Comparison of ENCODE assay signal across 25 mouse cellular contexts in the genomic region with DNA sequence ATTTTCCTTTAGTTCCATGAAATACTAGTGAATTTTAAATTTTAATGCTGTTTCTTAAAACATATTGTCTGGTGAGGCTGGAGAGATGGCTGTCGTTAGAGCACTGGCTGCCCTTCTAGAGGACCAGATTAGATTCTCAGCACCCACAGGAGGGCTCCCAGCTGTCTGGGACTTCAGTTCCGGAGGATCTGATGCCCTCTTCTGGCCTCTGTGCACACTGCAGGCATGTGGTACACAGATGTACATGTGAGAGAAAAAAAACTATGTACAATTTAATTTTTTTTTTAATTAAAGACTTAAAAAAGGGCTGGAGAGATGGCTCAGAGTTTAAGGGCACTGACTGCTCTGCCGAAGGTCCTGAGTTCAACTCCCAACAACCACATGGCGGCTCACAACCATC. TPM values are rescaled to one million over a fixed set of nuclear protein-coding genes. Genes with fewer than 3 reads are reported as not detected.
DNase-seq lines count a peak whose midpoint lies in the region; ATAC-seq and TF ChIP-seq lines count a peak whose summit lies in the region.
"Had no signal": no experiment of that assay in that cellular context is flagged by ENCODE, and none has a peak within 500 bp of the region (broad histone marks: within the 10 kb centered on the region; RNA-seq: fewer than 3 reads in every experiment).

No protein-coding gene starts in this region.

- H3K27me3 ChIP-seq in heart, adult 2 months (ENCODE audit: control insufficient read depth, insufficient read depth, low read length): no peaks in the 10 kb centered on the region
- H3K27me3 ChIP-seq in liver, adult 2 months (ENCODE audit: control insufficient read depth, insufficient read depth, low read length): no peaks in the 10 kb centered on the region
- H3K27me3 ChIP-seq in liver, embryonic 12.5 days (replicated peaks): peaks cover 5% of the 10 kb centered on the region; the same call in 1 of the 2 replicates
- H3K27me3 ChIP-seq in ES-Bruce4 (ENCODE audit: control insufficient read depth, insufficient read depth, low read length, poor library complexity, severe bottlenecking): no peaks in the 10 kb centered on the region
- H3K27me3 ChIP-seq: embryonic facial prominence, embryonic 15.5 days; hindbrain, embryonic 13.5 days; liver, embryonic 13.5 days; neural tube, embryonic 13.5 days; stomach, embryonic 15.5 days had no signal

- H3K36me3 ChIP-seq in heart, adult 2 months (ENCODE audit: control insufficient read depth, insufficient read depth, low read length): no peaks in the 10 kb centered on the region
- H3K36me3 ChIP-seq in liver, adult 2 months (ENCODE audit: control insufficient read depth, insufficient read depth, low read length): no peaks in the 10 kb centered on the region
- no peaks in the 10 kb centered on the region for H3K36me3 ChIP-seq in liver, embryonic 12.5 days
- no peaks in the 10 kb centered on the region for H3K36me3 ChIP-seq in ES-Bruce4 (ENCODE audit: control insufficient read depth, insufficient read depth, low read length, poor library complexity, severe bottlenecking)
- H3K36me3 ChIP-seq: liver, embryonic 13.5 days had no signal

- H3K9ac ChIP-seq in heart, adult 2 months (ENCODE audit: low read depth, low read length): no peak overlapping the region
- H3K9ac ChIP-seq in liver, adult 2 months (ENCODE audit: low read depth, low read length): no peak overlapping the region
- H3K9ac ChIP-seq in liver, embryonic 12.5 days: no peak overlapping the region
- no peak overlapping the region for H3K9ac ChIP-seq in ES-Bruce4 (ENCODE audit: low read depth, poor library complexity, severe bottlenecking)
- H3K9ac ChIP-seq: embryonic facial prominence, embryonic 15.5 days; hindbrain, embryonic 13.5 days; liver, embryonic 13.5 days; neural tube, embryonic 13.5 days; stomach, embryonic 15.5 days had no signal

- H3K4me1 ChIP-seq in heart, adult 2 months (ENCODE audit: control insufficient read depth, insufficient read depth, low read length): no peaks in the 10 kb centered on the region
- no peaks in the 10 kb centered on the region for H3K4me1 ChIP-seq in liver, adult 2 months (ENCODE audit: control insufficient read depth, insufficient read depth, low read length)
- H3K4me1 ChIP-seq in liver, embryonic 12.5 days: no peaks in the 10 kb centered on the region
- H3K4me1 ChIP-seq in ES-Bruce4 (ENCODE audit: control insufficient read depth, insufficient read depth, low read length): no peaks in the 10 kb centered on the region
- H3K4me1 ChIP-seq: embryonic facial prominence, embryonic 15.5 days; forebrain, embryonic 10.5 days; limb, embryonic 10.5 days; liver, embryonic 13.5 days; megakaryocyte, embryonic 14.5 days; neural tube, embryonic 13.5 days; stomach, embryonic 15.5 days had no signal

- no peak for TF ChIP-seq POLR2A in heart, adult 2 months (IDR thresholded peaks at IDR 0.05; ENCODE audit: insufficient read depth, low read depth, low read length)
- TF ChIP-seq POLR2A in liver, adult 2 months (IDR thresholded peaks at IDR 0.05; ENCODE audit: extremely low read depth, insufficient read depth, low read length): no peak
- TF ChIP-seq POLR2A in ES-Bruce4 (IDR thresholded peaks at IDR 0.05; ENCODE audit: insufficient read depth, low read length): no peak

- intact Hi-C loops in heart, adult 2 months (cut with DNase I): no loop called here
- intact Hi-C loops in heart, postnatal 14 days (cut with DNase I): no loop called here

- H3K4me3 ChIP-seq in heart, adult 2 months: no peak overlapping the region
- H3K4me3 ChIP-seq in liver, adult 2 months (ENCODE audit: insufficient read depth, low read depth, low read length): no peak overlapping the region
- no peak overlapping the region for H3K4me3 ChIP-seq in liver, embryonic 12.5 days
- no peak overlapping the region for H3K4me3 ChIP-seq in ES-Bruce4 (ENCODE audit: low read depth, low read length)
- H3K4me3 ChIP-seq: embryonic facial prominence, embryonic 15.5 days; forebrain, embryonic 10.5 days; hindbrain, embryonic 13.5 days; limb, embryonic 10.5 days; liver, embryonic 13.5 days; megakaryocyte, embryonic 14.5 days; neural tube, embryonic 13.5 days; stomach, embryonic 15.5 days had no signal

- no peak for DNase-seq in heart, adult 2 months
- no peak for DNase-seq in heart, postnatal 14 days
- no peak for DNase-seq in liver, adult 2 months (ENCODE audit: extremely low read depth, low read depth, low spot score)
- DNase-seq in ZHBTc4 (ENCODE audit: low read depth, low spot score): peak; percentile 74
- no peak for DNase-seq in neural tube, embryonic 10.5 days (ENCODE audit: extremely low spot score, low spot score)
- DNase-seq: B cell, adult 2 months; cerebellum, adult 9-11 months; embryo, embryonic 11 days; gastrocnemius, postnatal 10 days; liver, embryonic 13.5 days; lung, postnatal 14 days; thymus, postnatal 25 days had no signal

- 87% methylated on average over 4 of the region's 4 CpGs for WGBS in heart, adult 2 months
- 90% methylated on average over 4 of the region's 4 CpGs for WGBS in liver, adult 2 months
- 76% methylated on average over 4 of the region's 4 CpGs for WGBS in liver, embryonic 12.5 days (ENCODE audit: insufficient replicate concordance)

- no peak for ATAC-seq in liver, embryonic 12.5 days

- H3K9me3 ChIP-seq in liver, embryonic 12.5 days (replicated peaks): no peaks in the 10 kb centered on the region; the same call in 1 of the 2 replicates
- no peaks in the 10 kb centered on the region for H3K9me3 ChIP-seq in ES-Bruce4 (replicated peaks; ENCODE audit: control insufficient read depth, insufficient read depth, low read length, poor library complexity, severe bottlenecking)
- H3K9me3 ChIP-seq: embryonic facial prominence, embryonic 15.5 days; hindbrain, embryonic 13.5 days; limb, embryonic 10.5 days; liver, embryonic 13.5 days; megakaryocyte, embryonic 14.5 days; neural tube, embryonic 13.5 days; stomach, embryonic 15.5 days had no signal

- H3K4me2 ChIP-seq in liver, embryonic 12.5 days: no peak overlapping the region
- H3K4me2 ChIP-seq: embryonic facial prominence, embryonic 15.5 days; hindbrain, embryonic 13.5 days; liver, embryonic 13.5 days; neural tube, embryonic 13.5 days; stomach, embryonic 15.5 days had no signal

- H3K27ac ChIP-seq in heart, adult 2 months: no peak overlapping the region
- H3K27ac ChIP-seq in liver, adult 2 months (replicated peaks; ENCODE audit: insufficient read depth, low read depth, low read length): no peak overlapping the region
- H3K27ac ChIP-seq in liver, embryonic 12.5 days: no peak overlapping the region
- H3K27ac ChIP-seq in ES-Bruce4 (ENCODE audit: insufficient read depth, low read length): no peak overlapping the region
- H3K27ac ChIP-seq: embryonic facial prominence, embryonic 15.5 days; forebrain, embryonic 10.5 days; hindbrain, embryonic 13.5 days; limb, embryonic 10.5 days; liver, embryonic 13.5 days; neural tube, embryonic 13.5 days; stomach, embryonic 15.5 days had no signal

- no peaks in the 10 kb centered on the region for H3K79me2 ChIP-seq in heart, adult 2 months (replicated peaks; ENCODE audit: control insufficient read depth, insufficient read depth, low read length)
- no peaks in the 10 kb centered on the region for H3K79me2 ChIP-seq in liver, adult 2 months (ENCODE audit: control insufficient read depth, insufficient read depth, low read length)

- TF ChIP-seq EP300 in heart, adult 2 months (IDR thresholded peaks at IDR 0.05; ENCODE audit: insufficient read depth, low read depth, low read length): no peak
- no peak for TF ChIP-seq EP300 in ES-Bruce4 (IDR thresholded peaks at IDR 0.05; ENCODE audit: insufficient read depth, low read depth, low read length)

- peak; percentile 35 for TF ChIP-seq CTCF in heart, adult 2 months (IDR thresholded peaks at IDR 0.05)
- peak; percentile 21; the same call in 1 of the 2 replicates for TF ChIP-seq CTCF in liver, adult 2 months (IDR thresholded peaks at IDR 0.05; ENCODE audit: low read depth, low read length)
- TF ChIP-seq CTCF in ES-Bruce4 (IDR thresholded peaks at IDR 0.05; ENCODE audit: low read depth, low read length): peak; percentile 61

RNA-seq across cellular contexts. Expression of a gene that starts 9.9 kb away (rescaled TPM):
- 10 to 100 TPM; 13.6 to 16.0 TPM for total RNA-seq in heart, adult 2 months (2021)
- polyA plus RNA-seq in heart, adult 2 months (2012; rRNA removed): 3.3 and 7.3 TPM in 2 replicates
- 1 to 10 TPM; 8.1 to 9.1 TPM for total RNA-seq in heart, postnatal 14 days (2021)
- total RNA-seq in liver, adult 2 months (2014; rRNA removed): 0.20 and 0.46 TPM in 2 replicates
- polyA plus RNA-seq in liver, adult 2 months (2012; rRNA removed): 0.21 and 0.22 TPM in 2 replicates
- 0.35 and 0.48 TPM in 2 replicates for polyA plus RNA-seq in liver, embryonic 12.5 days (2016; fragmentation: Nextera tagmentation; extraction: Ambion mirVana)
- 1.2 and 1.3 TPM in 2 replicates for polyA plus RNA-seq in ES-Bruce4 (2011; ENCODE audit: insufficient read depth, insufficient read length, low read depth, missing spikeins)

RNA-seq across cellular contexts. Expression of a gene that starts 23.3 kb away (rescaled TPM):
- under 1 TPM; 0.18 to 0.52 TPM for total RNA-seq in heart, adult 2 months (2021)
- polyA plus RNA-seq in heart, adult 2 months (2012; rRNA removed): 0.39 and 0.59 TPM in 2 replicates
- under 1 TPM; 0.17 to 0.72 TPM for total RNA-seq in heart, postnatal 14 days (2021)
- total RNA-seq in liver, adult 2 months (2014; rRNA removed): 0.09 and 0.20 TPM in 2 replicates
- polyA plus RNA-seq in liver, adult 2 months (2012; rRNA removed): 0.05 and 0.24 TPM in 2 replicates
- polyA plus RNA-seq in liver, embryonic 12.5 days (2016; fragmentation: Nextera tagmentation; extraction: Ambion mirVana): 0.10 and 0.37 TPM in 2 replicates
- polyA plus RNA-seq in ES-Bruce4 (2011; ENCODE audit: insufficient read depth, insufficient read length, low read depth, missing spikeins): 2.3 and 2.4 TPM in 2 replicates

RNA-seq across cellular contexts. Expression of a gene that starts 23.3 kb away (rescaled TPM):
- under 1 TPM; 0.31 to 0.34 TPM for total RNA-seq in heart, adult 2 months (2021)
- polyA plus RNA-seq in heart, adult 2 months (2012; rRNA removed): not detected in 2 replicates
- under 1 TPM; 0.14 to 0.29 TPM for total RNA-seq in heart, postnatal 14 days (2021)
- not detected in 2 replicates for total RNA-seq in liver, adult 2 months (2014; rRNA removed)
- polyA plus RNA-seq in liver, adult 2 months (2012; rRNA removed): not detected in 2 replicates
- polyA plus RNA-seq in liver, embryonic 12.5 days (2016; fragmentation: Nextera tagmentation; extraction: Ambion mirVana): 0.13 TPM in 1 of 2 replicates, not detected in the other
- not detected in 2 replicates for polyA plus RNA-seq in ES-Bruce4 (2011; ENCODE audit: insufficient read depth, insufficient read length, low read depth, missing spikeins)
- total RNA-seq: gastrocnemius, postnatal 10 days; heart, adult 8-10 months had no signal
- polyA plus RNA-seq: embryonic facial prominence, embryonic 15.5 days; forebrain, embryonic 10.5 days; heart, postnatal 0 days; hindbrain, embryonic 13.5 days; kidney, embryonic 14.5 days; limb, embryonic 10.5 days; liver, embryonic 13.5 days; neural tube, embryonic 13.5 days; spleen, adult 2 months; stomach, embryonic 15.5 days had no signal

RNA-seq across cellular contexts. Expression of a gene that starts 49.9 kb away (rescaled TPM):
- total RNA-seq in heart, adult 2 months (2021): 1 to 10 TPM; 6.1 to 8.3 TPM
- polyA plus RNA-seq in heart, adult 2 months (2012; rRNA removed): 7.5 and 10.1 TPM in 2 replicates
- 1 to 10 TPM; 3.7 to 5.0 TPM for total RNA-seq in heart, postnatal 14 days (2021)
- total RNA-seq in liver, adult 2 months (2014; rRNA removed): 11.9 and 15.8 TPM in 2 replicates
- 9.4 and 10.1 TPM in 2 replicates for polyA plus RNA-seq in liver, adult 2 months (2012; rRNA removed)
- 4.4 and 4.6 TPM in 2 replicates for polyA plus RNA-seq in liver, embryonic 12.5 days (2016; fragmentation: Nextera tagmentation; extraction: Ambion mirVana)
- 13.0 and 15.4 TPM in 2 replicates for polyA plus RNA-seq in ES-Bruce4 (2011; ENCODE audit: insufficient read depth, insufficient read length, low read depth, missing spikeins)

RNA-seq across cellular contexts. Expression of a gene that starts 49.9 kb away (rescaled TPM):
- 100 to 1,000 TPM in 1 of 2 experiments, 10 to 100 TPM in 1; 86.5 to 108 TPM for total RNA-seq in heart, adult 2 months (2021)
- 15.5 and 28.3 TPM in 2 replicates for polyA plus RNA-seq in heart, adult 2 months (2012; rRNA removed)
- total RNA-seq in heart, postnatal 14 days (2021): 10 to 100 TPM; 61.8 to 71.3 TPM
- total RNA-seq in liver, adult 2 months (2014; rRNA removed): 36.8 and 46.1 TPM in 2 replicates
- polyA plus RNA-seq in liver, adult 2 months (2012; rRNA removed): 6.3 and 6.7 TPM in 2 replicates
- 12.6 and 13.0 TPM in 2 replicates for polyA plus RNA-seq in liver, embryonic 12.5 days (2016; fragmentation: Nextera tagmentation; extraction: Ambion mirVana)
- polyA plus RNA-seq in ES-Bruce4 (2011; ENCODE audit: insufficient read depth, insufficient read length, low read depth, missing spikeins): 41.5 and 41.9 TPM in 2 replicates
